17 mouse cellular contexts compared by ENCODE assay signal in the genomic region with DNA sequence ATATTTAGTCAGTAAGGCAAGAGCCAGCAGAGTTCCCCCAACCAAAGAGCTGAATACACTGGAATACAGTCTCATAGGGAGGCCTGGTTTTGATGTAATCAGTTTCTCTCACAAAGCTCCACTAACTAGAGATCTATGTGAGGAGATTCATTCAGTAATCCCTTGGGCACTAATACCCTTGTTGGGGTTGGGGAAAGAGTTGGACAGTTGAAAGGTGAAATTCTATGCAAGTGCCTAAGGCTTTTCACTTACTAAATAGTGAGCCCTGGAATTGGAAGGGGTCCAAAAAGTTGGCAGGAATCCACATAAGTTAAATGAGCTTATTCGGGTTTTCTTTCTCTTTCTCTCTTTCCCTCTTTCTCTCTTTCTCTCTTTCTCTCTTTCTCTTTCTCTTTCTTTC.
"Had no signal": no experiment of that assay in that cellular context is flagged by ENCODE, and none has a peak within 500 bp of the region (broad histone marks: within the 10 kb centered on the region; RNA-seq: fewer than 3 reads in every experiment).

No protein-coding gene starts in this region.

- ATAC-seq: lung, postnatal 0 days; midbrain, embryonic 16.5 days had no signal

- H3K4me2 ChIP-seq: limb, embryonic 13.5 days; neural tube, embryonic 13.5 days had no signal

- H3K27me3 ChIP-seq: limb, embryonic 13.5 days; neural tube, embryonic 13.5 days had no signal

- H3K36me3 ChIP-seq: limb, embryonic 13.5 days; midbrain, embryonic 10.5 days; neural tube, embryonic 13.5 days had no signal

- H3K4me3 ChIP-seq: layer of hippocampus, adult 2 months; limb, embryonic 13.5 days; midbrain, embryonic 10.5 days; neural tube, embryonic 13.5 days had no signal

- H3K9ac ChIP-seq: limb, embryonic 13.5 days; liver, embryonic 14.5 days; neural tube, embryonic 13.5 days had no signal

- H3K4me1 ChIP-seq: limb, embryonic 13.5 days; midbrain, embryonic 10.5 days; neural tube, embryonic 13.5 days had no signal

- H3K9me3 ChIP-seq: limb, embryonic 13.5 days; midbrain, embryonic 10.5 days; neural tube, embryonic 13.5 days had no signal

- DNase-seq: kidney, postnatal 4 days; left cerebral cortex, postnatal 4 days; lung, adult 18-20 months; lung, postnatal 36 days; retina, postnatal 1 day; right cerebral cortex, postnatal 4 days; spleen, adult 18-20 months; thymus, adult 18-20 months; thymus, postnatal 14 days had no signal

- H3K27ac ChIP-seq: kidney, postnatal 0 days; layer of hippocampus, adult 2 months; limb, embryonic 13.5 days; liver, embryonic 14.5 days; midbrain, embryonic 10.5 days; neural tube, embryonic 13.5 days had no signal
